Mouse (Mus musculus) hindbrain, embryonic 16.5 days (tissue): ENCODE results near the gene Prss34. TPM values are rescaled to one million over a fixed set of nuclear protein-coding genes. Genes with fewer than 3 reads are reported as not detected.

Experiments
- ATAC-seq: fragments of 200-750 bp; cut with Nextera tagmentation; 2 replicates; pipeline ENCODE4 v1.8.0; 2017; ENCODE audit warnings: moderate TSS enrichment, moderate library complexity
- H3K27ac ChIP-seq: fragments of 300-500 bp; sonication (generic); 2 replicates; pipeline ENCODE4 v1.5.1; 2014; ENCODE audit warnings: low read depth, mild to moderate bottlenecking, control low read depth, low read length, moderate library complexity
- H3K27me3 ChIP-seq: fragments of 300-500 bp; sonication (generic); replicated peaks from 2 replicates; pipeline ENCODE4 v1.6.1; 2014; ENCODE audit warnings: low read length; ENCODE audit not compliant: control insufficient read depth, insufficient read depth
- H3K36me3 ChIP-seq: fragments of 300-500 bp; sonication (generic); 2 replicates; pipeline ENCODE4 v1.6.1; 2014; ENCODE audit warnings: mild to moderate bottlenecking, low read length, moderate library complexity, mixed read lengths; ENCODE audit not compliant: control insufficient read depth, insufficient read depth
- H3K4me1 ChIP-seq: fragments of 300-500 bp; sonication (generic); 2 replicates; pipeline ENCODE4 v1.6.1; 2014; ENCODE audit warnings: low read depth, low read length; ENCODE audit not compliant: control insufficient read depth, insufficient read depth
- H3K4me2 ChIP-seq: fragments of 300-500 bp; sonication (generic); 2 replicates; pipeline ENCODE4 v1.6.1; 2014; ENCODE audit warnings: mild to moderate bottlenecking, low read length, control low read depth, moderate library complexity
- H3K4me3 ChIP-seq: fragments of 300-500 bp; sonication (generic); 2 replicates; pipeline ENCODE4 v1.5.1; 2014; ENCODE audit warnings: mild to moderate bottlenecking, low read length, control low read depth, moderate library complexity
- H3K9ac ChIP-seq: fragments of 300-500 bp; sonication (generic); 2 replicates; pipeline ENCODE4 v1.6.1; 2014; ENCODE audit warnings: low read depth, mild to moderate bottlenecking, control low read depth, low read length, moderate library complexity
- H3K9me3 ChIP-seq: fragments of 300-500 bp; sonication (generic); 2 replicates; pipeline ENCODE4 v1.6.1; 2014; ENCODE audit warnings: mild to moderate bottlenecking, low read length, moderate library complexity; ENCODE audit not compliant: control insufficient read depth
- WGBS: fragments of 180-500 bp; shearing (Covaris S2); extraction: QIAGEN DNeasy Blood & Tissue Kit; methylation state at CpG from one replicate; pipeline ENCODE4 v1.1.7; 2014; 5-methylcytosine and 5-hydroxymethylcytosine counted together
- polyA plus RNA-seq: library from polyadenylated mRNA; unstranded; fragments of >200 nt; fragmentation: Nextera tagmentation; extraction: Ambion mirVana; gene quantifications from 2 replicates; pipeline ENCODE4 v1.2.1, GENCODE M21; 2015

Gene Prss34
- polyA plus RNA-seq, result not detected in 2 replicates

GRCm38 (mm10) chr17:25298094-25298493, at the start of gene Prss34:
Gene Prss34, plus strand, starts transcription at chr17:25298394.
- no peak within 1 kb of the TSS for H3K27ac ChIP-seq
- WGBS, result 86% methylated on average over 5 of the region's 5 CpGs
- H3K27me3 ChIP-seq, result no peaks in the 10 kb centered on the region
- no peak within 1 kb of the TSS for H3K4me3 ChIP-seq
- no peaks in the 10 kb centered on the region for H3K36me3 ChIP-seq
- no peak within 1 kb of the TSS for H3K4me2 ChIP-seq
- no peak within 1 kb of the TSS for H3K9ac ChIP-seq
- ATAC-seq, result no peak
- H3K4me1 ChIP-seq, result no peaks in the 10 kb centered on the region
- H3K9me3 ChIP-seq, result no peaks in the 10 kb centered on the region

- Histone ChIP-seq H3K27ac (no peak overlapping the region), H3K4me2 (no peak overlapping the region), H3K27me3 (peaks cover 3% of the 10 kb centered on the region; the same call in 1 of the 2 replicates), H3K9ac (no peak overlapping the region), H3K4me1 (peaks cover 26% of the 10 kb centered on the region), H3K36me3 (peaks cover 1% of the 10 kb centered on the region; the same call in 1 of the 2 replicates), H3K4me3 (no peak overlapping the region), H3K9me3 (no peaks in the 10 kb centered on the region)
- 67% methylated on average over 8 of the region's 8 CpGs for WGBS
- ATAC-seq, result no peak
Observed at GRCm38 (mm10) chr17:25250181-25250835, 47.9 kb upstream of the Prss34 start.

- Histone ChIP-seq H3K36me3 (no peaks in the 10 kb centered on the region), H3K9me3 (no peaks in the 10 kb centered on the region), H3K4me2 (no peak overlapping the region; the same call in 1 of the 2 replicates), H3K4me3 (no peak overlapping the region), H3K27ac (peak overlapping the region; percentile 63), H3K9ac (peak overlapping the region; percentile 48), H3K27me3 (peaks cover 11% of the 10 kb centered on the region), H3K4me1 (peaks cover 35% of the 10 kb centered on the region)
- peak; percentile 70 for ATAC-seq
- 15% methylated on average over 3 of the region's 3 CpGs for WGBS
Observed at GRCm38 (mm10) chr17:25252643-25253042, 45.6 kb upstream of the Prss34 start.

- Histone ChIP-seq H3K9me3 (no peaks in the 10 kb centered on the region), H3K4me2 (peak overlapping the region; percentile 45), H3K4me1 (peaks cover 35% of the 10 kb centered on the region), H3K9ac (peak overlapping the region; percentile 47), H3K27ac (peak overlapping the region; percentile 63), H3K27me3 (peaks cover 11% of the 10 kb centered on the region), H3K36me3 (no peaks in the 10 kb centered on the region), H3K4me3 (no peak overlapping the region)
- ATAC-seq, result peak; percentile 37
- WGBS, result 12% methylated on average over 10 of the region's 10 CpGs
Observed at GRCm38 (mm10) chr17:25253760-25254159, 44.4 kb upstream of the Prss34 start.

- Histone ChIP-seq H3K9ac (no peak overlapping the region), H3K27ac (no peak overlapping the region), H3K4me3 (no peak overlapping the region), H3K27me3 (peaks cover 11% of the 10 kb centered on the region), H3K9me3 (no peaks in the 10 kb centered on the region), H3K4me1 (peaks cover 35% of the 10 kb centered on the region), H3K36me3 (no peaks in the 10 kb centered on the region; the same call in 1 of the 2 replicates), H3K4me2 (peak overlapping the region; percentile 61)
- no peak for ATAC-seq
- 76% methylated on average over 2 of the region's 2 CpGs for WGBS
Observed at GRCm38 (mm10) chr17:25255110-25255509, 43.1 kb upstream of the Prss34 start.

GRCm38 (mm10) chr17:25256140-25256754, 41.9 kb upstream of the Prss34 start, which contains the start of gene Baiap3:
Gene Baiap3, minus strand, starts transcription at chr17:25256364.
- peak; percentile 15; the same call in 1 of the 2 replicates for ATAC-seq
- H3K27ac ChIP-seq, result no peak within 1 kb of the TSS
- peak within 1 kb of the TSS; percentile 53 for H3K9ac ChIP-seq
- peak within 1 kb of the TSS; percentile 39 for H3K4me3 ChIP-seq
- no peaks in the 10 kb centered on the region for H3K9me3 ChIP-seq
- peak within 1 kb of the TSS; percentile 61 for H3K4me2 ChIP-seq
- WGBS, result 5% methylated on average over 24 of the region's 35 CpGs
- H3K4me1 ChIP-seq, result peaks cover 35% of the 10 kb centered on the region
- H3K36me3 ChIP-seq, result no peaks in the 10 kb centered on the region; the same call in 1 of the 2 replicates
- H3K27me3 ChIP-seq, result peaks cover 11% of the 10 kb centered on the region

GRCm38 (mm10) chr17:25257804-25258261, 40.4 kb upstream of the Prss34 start:
- Histone ChIP-seq H3K9me3 (no peaks in the 10 kb centered on the region), H3K27ac (no peak overlapping the region), H3K36me3 (peaks cover 3% of the 10 kb centered on the region), H3K4me2 (no peak overlapping the region), H3K4me3 (no peak overlapping the region), H3K27me3 (peaks cover 11% of the 10 kb centered on the region), H3K4me1 (peaks cover 29% of the 10 kb centered on the region), H3K9ac (no peak overlapping the region)
- WGBS, result 50% methylated on average over 6 of the region's 6 CpGs
- ATAC-seq, result no peak

- H3K36me3 ChIP-seq, result peaks cover 54% of the 10 kb centered on the region
- no peak overlapping the region for H3K4me3 ChIP-seq
- no peak for ATAC-seq
- H3K27me3 ChIP-seq, result no peaks in the 10 kb centered on the region
- no peak overlapping the region for H3K27ac ChIP-seq
- H3K4me1 ChIP-seq, result peaks cover 1% of the 10 kb centered on the region; the same call in 1 of the 2 replicates
- WGBS, result 78% methylated on average over 3 of the region's 3 CpGs
- no peak overlapping the region for H3K4me2 ChIP-seq
- H3K9ac ChIP-seq, result no peak overlapping the region
- H3K9me3 ChIP-seq, result no peaks in the 10 kb centered on the region
Observed at GRCm38 (mm10) chr17:25264453-25264852, 33.7 kb upstream of the Prss34 start.

GRCm38 (mm10) chr17:25270795-25271335, 27.3 kb upstream of the Prss34 start:
- WGBS, result 78% methylated on average over 2 of the region's 2 CpGs
- no peak overlapping the region; the same call in 1 of the 2 replicates for H3K4me3 ChIP-seq

More at GRCm38 (mm10) chr17:25270795-25271335, 27.3 kb upstream of the Prss34 start:
- Histone ChIP-seq H3K27ac (no peak overlapping the region), H3K4me2 (peak overlapping the region; percentile 97), H3K27me3 (no peaks in the 10 kb centered on the region), H3K9me3 (no peaks in the 10 kb centered on the region), H3K4me1 (peaks cover 33% of the 10 kb centered on the region), H3K36me3 (peaks cover 26% of the 10 kb centered on the region), H3K9ac (no peak overlapping the region)
- ATAC-seq, result no peak
